Mouse (Mus musculus) midbrain, embryonic 15.5 days (tissue): ENCODE measurements around the gene Fmn2. TPM values are rescaled to one million over a fixed set of nuclear protein-coding genes. Genes with fewer than 3 reads are reported as not detected.

Experiments
- polyA plus RNA-seq: library from polyadenylated mRNA; unstranded; fragments of >200 nt; fragmentation: Nextera tagmentation; extraction: Ambion mirVana; gene quantifications from 2 replicates; pipeline ENCODE4 v1.2.1, GENCODE M21; 2015

The Fmn2 gene
- polyA plus RNA-seq, 1 experiment from 2014 or later, result 9.0 TPM

Other genes starting within 250 kb of the Fmn2 start
- not detected in 2 replicates for gene Olfr419, start 249.8 kb upstream of the Fmn2 start, polyA plus RNA-seq
- not detected in 2 replicates for gene Mptx1, start 171.3 kb upstream of the Fmn2 start, polyA plus RNA-seq
- not detected in 2 replicates for gene Olfr417, start 136.7 kb upstream of the Fmn2 start, polyA plus RNA-seq
- gene Olfr248, start 110.8 kb upstream of the Fmn2 start, polyA plus RNA-seq, result not detected in 2 replicates
- not detected in 2 replicates for gene Olfr414, start 77.8 kb upstream of the Fmn2 start, polyA plus RNA-seq
- gene Olfr220, start 59.7 kb upstream of the Fmn2 start, polyA plus RNA-seq, result not detected in 2 replicates